Mouse (Mus musculus) liver, embryonic 14.5 days (tissue): ENCODE results near the gene Tmem56. TPM values are rescaled to one million over a fixed set of nuclear protein-coding genes. Genes with fewer than 3 reads are reported as not detected.

Experiments
- ATAC-seq: fragments of 200-750 bp; cut with Nextera tagmentation; 2 replicates; pipeline ENCODE4 v1.8.0; 2017; ENCODE audit warnings: moderate number of reproducible peaks, mild to moderate bottlenecking, moderate library complexity; ENCODE audit not compliant: insufficient read depth
- DNase-seq, 3 experiments: peaks; one replicate each; pipeline ENCODE4 v3.0.0-alpha.2; 2012 to 2013; ENCODE audit warnings: low read depth in 3 of 3, low spot score in 3 of 3
- H3K27ac ChIP-seq: fragments of 300-500 bp; sonication (generic); 2 replicates; pipeline ENCODE4 v1.5.1; 2014; ENCODE audit warnings: moderate library complexity, mild to moderate bottlenecking, control low read depth, inconsistent platforms
- H3K27me3 ChIP-seq: fragments of 300-500 bp; sonication (generic); 2 replicates; pipeline ENCODE4 v1.6.1; 2014; ENCODE audit warnings: mild to moderate bottlenecking, low read length, moderate library complexity; ENCODE audit not compliant: control insufficient read depth, insufficient read depth
- H3K36me3 ChIP-seq: fragments of 300-500 bp; sonication (generic); replicated peaks from 2 replicates; pipeline ENCODE4 v1.6.1; 2014; ENCODE audit warnings: low read depth; ENCODE audit not compliant: control insufficient read depth, insufficient read depth
- H3K4me1 ChIP-seq, 2 experiments: fragments of 200-500 bp in 1 of 2; fragments of 300-500 bp in 1 of 2; sonication (generic) in 1 of 2; replicated peaks; 2 replicates each; pipeline ENCODE4 v1.6.1; 2012 to 2014; ENCODE audit warnings: antibody characterized with exemption in 1 of 2, inconsistent platforms in 1 of 2, low read length in 1 of 2; ENCODE audit not compliant: control insufficient read depth in 2 of 2, insufficient read depth in 2 of 2
- H3K4me2 ChIP-seq: fragments of 300-500 bp; sonication (generic); 2 replicates; pipeline ENCODE4 v1.6.1; 2014; ENCODE audit warnings: low read depth, mild to moderate bottlenecking, control low read depth, moderate library complexity
- H3K4me3 ChIP-seq, 2 experiments: fragments of 200-500 bp in 1 of 2; fragments of 300-500 bp in 1 of 2; sonication (generic) in 1 of 2; 2 replicates each; pipeline ENCODE4 v1.5.1; 2012 to 2014; ENCODE audit warnings: low read depth in 2 of 2, low read length in 2 of 2, mild to moderate bottlenecking in 2 of 2, control low read depth in 1 of 2, inconsistent platforms in 1 of 2, moderate library complexity in 1 of 2; ENCODE audit not compliant: insufficient read depth in 1 of 2
- H3K9ac ChIP-seq: fragments of 300-500 bp; sonication (generic); replicated peaks from 2 replicates; pipeline ENCODE4 v1.6.1; 2014; ENCODE audit warnings: mild to moderate bottlenecking, control low read depth, moderate library complexity
- H3K9me3 ChIP-seq: fragments of 300-500 bp; sonication (generic); 2 replicates; pipeline ENCODE4 v1.6.1; 2016; ENCODE audit warnings: low read length, mixed read lengths; ENCODE audit not compliant: control insufficient read depth
- CTCF ChIP-seq: IDR thresholded peaks from 2 replicates; pipeline ENCODE4 v1.5.1; 2016; ENCODE audit warnings: antibody characterized with exemption, low read depth, control low read depth
- EP300 ChIP-seq: IDR thresholded peaks from 2 replicates; pipeline ENCODE4 v1.6.1; 2016; ENCODE audit warnings: antibody characterized with exemption, low read depth
- whole genome bisulfite sequencing: fragments of 180-500 bp; shearing (Covaris S2); extraction: QIAGEN DNeasy Blood & Tissue Kit; methylation state at CpG from one replicate; pipeline ENCODE4 v1.1.7; 2014; ENCODE audit not compliant: insufficient replicate concordance; 5-methylcytosine and 5-hydroxymethylcytosine counted together
- polyA plus RNA-seq, 2 experiments: library from polyadenylated mRNA; depleted of rRNA in 1 of 2; stranded (reverse) in 1 of 2; unstranded in 1 of 2; fragments of >200 nt; fragmentation: Nextera tagmentation in 1 of 2; extraction: Ambion mirVana in 1 of 2; gene quantifications; 2 replicates each; pipeline versions ENCODE4 v1.2.1 to v1.2.3; 2012 to 2014

Tmem56 gene
- polyA plus RNA-seq, 2 experiments = 13.5 to 25.3 TPM

GRCm38 (mm10) chr3:121306641-121307040 is 23.7 kb upstream of the Tmem56 start:
- Histone ChIP-seq H3K4me1 (peaks cover 2% of the 10 kb centered on the region in 2 experiments; a peak in 1 of 4 replicates), H3K9ac (no peak overlapping the region), H3K27ac (no peak overlapping the region), H3K36me3 (no peaks in the 10 kb centered on the region), H3K4me3 (no peak overlapping the region), H3K9me3 (no peaks in the 10 kb centered on the region), H3K4me2 (no peak overlapping the region), H3K27me3 (no peaks in the 10 kb centered on the region)
- no peak for DNase-seq
- no peak for ATAC-seq
- 85% methylated on average over 7 of the region's 7 CpGs for WGBS
- TF ChIP-seq EP300 = no peak
- peak; percentile 53 for TF ChIP-seq CTCF

- TF ChIP-seq EP300 (no peak), CTCF (peak; percentile 64)
- Histone ChIP-seq H3K9me3 (no peaks in the 10 kb centered on the region), H3K9ac (no peak overlapping the region), H3K4me2 (no peak overlapping the region), H3K4me1 (peaks cover 6 to 15% of the 10 kb centered on the region in 2 experiments), H3K4me3 (no peak overlapping the region), H3K36me3 (no peaks in the 10 kb centered on the region), H3K27ac (no peak overlapping the region), H3K27me3 (no peaks in the 10 kb centered on the region)
- 70% methylated on average over 2 of the region's 2 CpGs for WGBS
- no peak for DNase-seq
- ATAC-seq = no peak
Observed at GRCm38 (mm10) chr3:121294200-121294599, 11.3 kb upstream of the Tmem56 start.

- H3K4me2 ChIP-seq = peak within 1 kb of the TSS; percentile 76
- H3K9me3 ChIP-seq = no peaks in the 10 kb centered on the region
- peaks cover 6 to 15% of the 10 kb centered on the region in 2 experiments for H3K4me1 ChIP-seq
- peak within 1 kb of the TSS; percentile 60 to 96 for H3K4me3 ChIP-seq
- ATAC-seq = peak; percentile 96
- WGBS = under 1% methylated on average over 42 of the region's 42 CpGs
- no peaks in the 10 kb centered on the region for H3K27me3 ChIP-seq
- no peaks in the 10 kb centered on the region for H3K36me3 ChIP-seq
- no peak; the same call in 1 of the 2 replicates for TF ChIP-seq EP300
- peak; percentile 54 for TF ChIP-seq CTCF
- peak; percentile 97 to 98 (median 98) for DNase-seq
- H3K27ac ChIP-seq = peak within 1 kb of the TSS; percentile 73
- H3K9ac ChIP-seq = peak within 1 kb of the TSS; percentile 75
Observed at GRCm38 (mm10) chr3:121291560-121292258, 8.8 kb upstream of the Tmem56 start, which contains the start of gene Alg14. Gene Alg14 (plus strand): TSS chr3:121291773.

- H3K4me3 ChIP-seq = peak overlapping the region; percentile 60 to 96
- no peaks in the 10 kb centered on the region for H3K27me3 ChIP-seq
- DNase-seq (no peak), ATAC-seq (peak; percentile 2; the same call in 1 of the 2 replicates)
- no peaks in the 10 kb centered on the region for H3K9me3 ChIP-seq
- H3K4me2 ChIP-seq = peak overlapping the region; percentile 76
- H3K36me3 ChIP-seq = no peaks in the 10 kb centered on the region
- H3K4me1 ChIP-seq = peaks cover 6 to 15% of the 10 kb centered on the region in 2 experiments
- H3K27ac ChIP-seq = peak overlapping the region; percentile 73
- WGBS = 5% methylated on average over 7 of the region's 7 CpGs
- TF ChIP-seq EP300 = no peak
- TF ChIP-seq CTCF = no peak
- peak overlapping the region; percentile 75 for H3K9ac ChIP-seq
Observed at GRCm38 (mm10) chr3:121291225-121291559, 8.3 kb upstream of the Tmem56 start.

GRCm38 (mm10) chr3:121290681-121291080 is 7.8 kb upstream of the Tmem56 start:
- Histone ChIP-seq H3K9me3 (no peaks in the 10 kb centered on the region), H3K27me3 (no peaks in the 10 kb centered on the region), H3K4me1 (peaks cover 6 to 15% of the 10 kb centered on the region in 2 experiments), H3K27ac (peak overlapping the region; percentile 73), H3K4me3 (peak overlapping the region; percentile 60 to 96), H3K4me2 (peak overlapping the region; percentile 76), H3K36me3 (no peaks in the 10 kb centered on the region), H3K9ac (peak overlapping the region; percentile 75)
- DNase-seq = no peak
- WGBS = 68% methylated on average over 8 of the region's 8 CpGs
- no peak for ATAC-seq
- TF ChIP-seq CTCF (no peak), EP300 (no peak)
